Mouse (Mus musculus): ENCODE measurements around the gene Haghl.

DNA sequence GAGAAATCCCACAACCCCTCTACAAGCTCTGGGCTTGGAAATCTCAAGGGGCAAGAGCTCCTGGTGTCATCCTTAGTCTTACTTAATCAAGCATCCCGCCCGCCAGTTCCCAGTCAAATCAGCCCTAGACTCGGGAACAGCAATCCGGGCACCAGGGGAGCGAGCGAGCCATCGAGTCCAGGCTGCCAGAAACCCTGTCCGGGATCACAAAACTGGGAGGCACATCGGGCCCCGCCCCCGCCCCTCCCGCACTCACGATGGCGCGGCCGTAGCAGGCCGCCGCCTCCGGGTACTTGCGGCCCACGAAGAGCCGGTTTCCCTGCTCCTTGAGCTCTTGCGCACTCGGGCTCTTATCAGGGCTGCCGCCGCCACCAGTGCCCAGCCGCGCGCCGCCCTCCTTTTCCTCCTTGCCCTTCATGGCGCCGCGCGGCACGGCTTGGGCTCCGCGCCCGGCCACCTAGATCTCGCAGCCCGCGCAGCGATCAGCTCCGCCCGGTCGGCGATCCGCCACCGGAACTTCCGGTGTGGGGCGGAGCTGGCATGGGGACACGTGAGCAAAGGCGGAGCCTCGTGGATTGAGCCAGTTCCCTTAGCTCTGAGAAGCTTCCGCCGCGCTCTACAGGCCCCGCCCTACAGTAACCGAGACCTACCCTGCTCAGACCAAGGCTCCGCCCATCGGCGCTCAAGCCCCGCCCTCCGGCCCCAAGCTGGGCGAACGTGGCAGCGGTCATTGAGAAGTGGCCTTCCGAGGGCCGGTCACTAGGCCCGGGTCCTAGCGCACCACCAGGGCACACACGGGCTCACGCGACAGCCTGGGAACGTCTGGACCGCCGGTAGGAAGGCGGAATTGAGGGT is 47.2 kb upstream of the Haghl start:
- TF ChIP-seq POLR2A (IDR thresholded peaks at IDR 0.05; ENCODE audit: borderline replicate concordance, extremely low read depth, insufficient read depth, insufficient read length, poor library complexity, severe bottlenecking), result peak; percentile 82
- TF ChIP-seq CTCF (IDR thresholded peaks at IDR 0.05; ENCODE audit: borderline replicate concordance, extremely low read depth, insufficient read depth, insufficient read length), result no peak

Measured in brain, embryonic 14.5 days (tissue).